ENCODE assay signal across 9 mouse cellular contexts in the genomic region with DNA sequence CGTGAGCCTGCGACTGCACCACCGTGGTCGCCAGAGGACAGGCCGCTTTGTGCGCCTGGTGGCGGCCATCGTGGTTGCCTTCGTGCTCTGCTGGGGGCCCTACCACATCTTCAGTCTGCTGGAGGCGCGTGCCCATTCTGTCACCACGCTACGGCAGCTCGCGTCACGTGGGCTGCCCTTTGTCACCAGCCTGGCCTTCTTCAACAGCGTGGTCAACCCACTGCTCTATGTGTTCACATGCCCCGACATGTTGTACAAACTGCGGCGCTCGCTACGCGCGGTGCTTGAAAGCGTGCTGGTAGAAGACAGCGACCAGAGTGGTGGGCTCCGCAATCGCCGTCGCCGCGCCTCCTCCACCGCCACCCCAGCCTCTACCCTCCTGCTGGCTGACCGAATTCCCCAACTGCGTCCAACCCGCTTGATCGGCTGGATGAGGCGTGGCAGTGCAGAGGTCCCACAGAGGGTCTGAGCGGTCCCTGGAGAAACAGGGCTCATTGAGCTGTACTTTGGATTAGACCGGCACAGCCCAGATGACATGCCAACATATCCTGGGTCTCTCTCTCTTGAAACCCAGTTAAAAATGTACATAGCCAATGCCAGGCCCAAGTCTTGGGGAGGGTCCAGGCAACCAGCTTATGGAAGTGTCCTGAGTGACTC. TPM values are rescaled to one million over a fixed set of nuclear protein-coding genes. Genes with fewer than 3 reads are reported as not detected.
DNase-seq lines count a peak whose midpoint lies in the region; ATAC-seq and TF ChIP-seq lines count a peak whose summit lies in the region.
"Had no signal": no experiment of that assay in that cellular context is flagged by ENCODE, and none has a peak within 500 bp of the region (broad histone marks: within the 10 kb centered on the region; RNA-seq: fewer than 3 reads in every experiment).

No protein-coding gene starts in this region.

- TF ChIP-seq POLR2A in myocyte (IDR thresholded peaks at IDR 0.05; ENCODE audit: insufficient read length, low read depth): peak; percentile 5

- H3K9ac ChIP-seq in heart, embryonic 13.5 days: peak overlapping the region; percentile 77
- H3K9ac ChIP-seq in ES-E14 (ENCODE audit: insufficient read depth, low read depth, low read length, poor library complexity, severe bottlenecking): peak overlapping the region; percentile 67
- peak overlapping the region; percentile 74 for H3K9ac ChIP-seq in embryonic facial prominence, embryonic 13.5 days

- peaks cover 2% of the 10 kb centered on the region for H3K79me2 ChIP-seq in myocyte (ENCODE audit: control insufficient read depth, insufficient read depth)

- peaks cover 43% of the 10 kb centered on the region for H3K36me3 ChIP-seq in heart, embryonic 13.5 days
- H3K36me3 ChIP-seq in ES-E14 (ENCODE audit: control insufficient read depth, insufficient read depth, low read length, poor library complexity, severe bottlenecking): peaks cover 35% of the 10 kb centered on the region
- peaks cover 38% of the 10 kb centered on the region for H3K36me3 ChIP-seq in embryonic facial prominence, embryonic 13.5 days
- H3K36me3 ChIP-seq in myocyte (ENCODE audit: control insufficient read depth, insufficient read depth): peaks cover 19% of the 10 kb centered on the region

- peaks cover 8% of the 10 kb centered on the region for H3K27me3 ChIP-seq in heart, embryonic 13.5 days (replicated peaks)
- H3K27me3 ChIP-seq in embryonic facial prominence, embryonic 13.5 days: no peaks in the 10 kb centered on the region
- H3K27me3 ChIP-seq in myocyte (ENCODE audit: control insufficient read depth, insufficient read depth, insufficient read length): no peaks in the 10 kb centered on the region

- no peak overlapping the region for H3K27ac ChIP-seq in heart, embryonic 13.5 days (replicated peaks)
- H3K27ac ChIP-seq in ES-E14 (ENCODE audit: insufficient read depth, low read depth, low read length, poor library complexity, severe bottlenecking): peak overlapping the region; percentile 3; the same call in 1 of the 2 replicates
- no peak overlapping the region for H3K27ac ChIP-seq in embryonic facial prominence, embryonic 13.5 days

- in situ Hi-C loops in ES-E14 (cut with MboI; ENCODE audit: low sequenced_read_pairs in 2 of 2, unreplicated experiment in 2 of 2): no loop called here

- no peak overlapping the region for H3ac ChIP-seq in myocyte (ENCODE audit: control insufficient read depth, insufficient read length)

- no peaks in the 10 kb centered on the region for H3K9me3 ChIP-seq in heart, embryonic 13.5 days
- H3K9me3 ChIP-seq in ES-E14 (ENCODE audit: control insufficient read depth, insufficient read depth, low read depth, low read length): no peaks in the 10 kb centered on the region
- no peaks in the 10 kb centered on the region for H3K9me3 ChIP-seq in embryonic facial prominence, embryonic 13.5 days

- peaks cover 20% of the 10 kb centered on the region for H3K4me1 ChIP-seq in heart, embryonic 13.5 days
- H3K4me1 ChIP-seq in ES-E14 (ENCODE audit: control insufficient read depth in 2 of 2, insufficient read depth in 2 of 2, low read length in 2 of 2, poor library complexity in 1 of 2): peaks cover 2 to 10% of the 10 kb centered on the region in 2 experiments; a peak in 2 of 4 replicates
- peaks cover 9% of the 10 kb centered on the region; the same call in 1 of the 2 replicates for H3K4me1 ChIP-seq in embryonic facial prominence, embryonic 13.5 days

- H3K4me3 ChIP-seq in heart, embryonic 13.5 days: peak overlapping the region; percentile 48
- H3K4me3 ChIP-seq in ES-E14 (ENCODE audit: insufficient read depth in 1 of 2, low read depth in 1 of 2, low read length in 2 of 2, poor library complexity in 1 of 2, severe bottlenecking in 1 of 2) (peak overlapping the region; percentile 47 to 59), myocyte (no peak overlapping the region)
- H3K4me3 ChIP-seq in embryonic facial prominence, embryonic 13.5 days: peak overlapping the region; percentile 47

- WGBS in heart, embryonic 13.5 days: 4% methylated on average over 40 of the region's 40 CpGs
- WGBS in embryonic facial prominence, embryonic 13.5 days: 2% methylated on average over 40 of the region's 40 CpGs

- peak overlapping the region; percentile 83 for H3K4me2 ChIP-seq in heart, embryonic 13.5 days
- H3K4me2 ChIP-seq in embryonic facial prominence, embryonic 13.5 days: peak overlapping the region; percentile 92
- H3K4me2 ChIP-seq in myocyte (ENCODE audit: low read depth): no peak overlapping the region

- 0 out of 2 replicates have a peak, but pooled peaks have one; percentile 10 for ATAC-seq in heart, embryonic 13.5 days (ENCODE audit: extremely low read depth, insufficient number of reproducible peaks, low FRiP score, low TSS enrichment)
- peak; percentile 68 for ATAC-seq in embryonic facial prominence, embryonic 13.5 days (ENCODE audit: insufficient number of reproducible peaks, insufficient read depth, low FRiP score, low TSS enrichment, low read depth)

- DNase-seq in heart, postnatal 4 days: no peak
- no peak for DNase-seq in ES-E14 (ENCODE audit: low read depth, low spot score)
- DNase-seq in kidney, postnatal 14 days: peak; percentile 19
- DNase-seq in spleen, postnatal 36 days (ENCODE audit: low spot score in 2 of 2): no peak
- no peak for DNase-seq in thymus, postnatal 36 days

TF ChIP-seq in ES-E14, 5 proteins besides CTCF, POLR2A, EP300 and RAD21:
- TF ChIP-seq CHD2 (IDR thresholded peaks at IDR 0.05; ENCODE audit: low read depth, low read length) (0 out of 2 replicates have a peak, but pooled peaks have one; percentile 30), MAFK (IDR thresholded peaks at IDR 0.05; ENCODE audit: insufficient read depth, low read depth, low read length) (no peak), ZNF384 (IDR thresholded peaks at IDR 0.05; ENCODE audit: low read depth, low read length) (no peak)
TF ChIP-seq in ES-E14: peak in this region for 1.

TF ChIP-seq in myocyte, 11 proteins besides CTCF, POLR2A, EP300 and RAD21:
- TF ChIP-seq MYOD1 (IDR thresholded peaks at IDR 0.05; ENCODE audit: control insufficient read depth in 1 of 3, insufficient read length in 2 of 3, low read depth in 2 of 3): no peak
- TF ChIP-seq POLR2AphosphoS2 (IDR thresholded peaks at IDR 0.05; ENCODE audit: insufficient read length, low read depth): peak; percentile 84

RNA-seq across cellular contexts. Expression of a gene that starts 4.0 kb away (rescaled TPM):
- 0.11 TPM in 1 of 2 replicates, not detected in the other for polyA plus RNA-seq in heart, embryonic 13.5 days (2015; fragmentation: Nextera tagmentation; extraction: Ambion mirVana)
- total RNA-seq in heart, postnatal 4 days (2021): under 1 TPM; 0.09 to 0.12 TPM
- 0.67 and 1.1 TPM in 2 replicates for total RNA-seq in ES-E14 (2012; rRNA removed)
- 0.10 TPM in 1 of 2 replicates, not detected in the other for polyA plus RNA-seq in embryonic facial prominence, embryonic 13.5 days (2015; fragmentation: Nextera tagmentation; extraction: Ambion mirVana)
- 0.10 TPM for polyA plus RNA-seq in myocyte (2012; fragmentation: generic; extraction: Trizol)

RNA-seq across cellular contexts. Expression of a gene that starts 8.1 kb away (rescaled TPM):
- polyA plus RNA-seq in heart, embryonic 13.5 days (2015; fragmentation: Nextera tagmentation; extraction: Ambion mirVana): 18.8 and 19.9 TPM in 2 replicates
- 10 to 100 TPM; 10.6 to 11.3 TPM for total RNA-seq in heart, postnatal 4 days (2021)
- 25.7 and 29.1 TPM in 2 replicates for total RNA-seq in ES-E14 (2012; rRNA removed)
- polyA plus RNA-seq in embryonic facial prominence, embryonic 13.5 days (2015; fragmentation: Nextera tagmentation; extraction: Ambion mirVana): 27.4 and 31.6 TPM in 2 replicates
- polyA plus RNA-seq in myocyte (2012; fragmentation: generic; extraction: Trizol): 33.1 TPM

RNA-seq across cellular contexts. Expression of a gene that starts 20.5 kb away (rescaled TPM):
- polyA plus RNA-seq in heart, embryonic 13.5 days (2015; fragmentation: Nextera tagmentation; extraction: Ambion mirVana): 0.08 TPM in 1 of 2 replicates, not detected in the other
- total RNA-seq in heart, postnatal 4 days (2021): not detected
- total RNA-seq in ES-E14 (2012; rRNA removed): 0.09 TPM in 1 of 2 replicates, not detected in the other
- polyA plus RNA-seq in embryonic facial prominence, embryonic 13.5 days (2015; fragmentation: Nextera tagmentation; extraction: Ambion mirVana): not detected in 2 replicates
- 0.05 TPM for polyA plus RNA-seq in myocyte (2012; fragmentation: generic; extraction: Trizol)
- total RNA-seq: left cerebral cortex, adult 18-20 months had no signal

RNA-seq across cellular contexts. Expression of a gene that starts 33.5 kb away (rescaled TPM):
- 0.15 TPM in 1 of 2 replicates, not detected in the other for polyA plus RNA-seq in heart, embryonic 13.5 days (2015; fragmentation: Nextera tagmentation; extraction: Ambion mirVana)
- total RNA-seq in heart, postnatal 4 days (2021): not detected
- total RNA-seq in ES-E14 (2012; rRNA removed): 6.2 and 8.3 TPM in 2 replicates
- not detected in 2 replicates for polyA plus RNA-seq in embryonic facial prominence, embryonic 13.5 days (2015; fragmentation: Nextera tagmentation; extraction: Ambion mirVana)
- 0.30 TPM for polyA plus RNA-seq in myocyte (2012; fragmentation: generic; extraction: Trizol)
- total RNA-seq: left cerebral cortex, adult 18-20 months had no signal

RNA-seq across cellular contexts. Expression of a gene that starts 45.9 kb away (rescaled TPM):
- 30.3 TPM in 2 replicates for polyA plus RNA-seq in heart, embryonic 13.5 days (2015; fragmentation: Nextera tagmentation; extraction: Ambion mirVana)
- 100 to 1,000 TPM; 214 to 232 TPM for total RNA-seq in heart, postnatal 4 days (2021)
- total RNA-seq in ES-E14 (2012; rRNA removed): 121 and 146 TPM in 2 replicates
- 45.3 and 47.5 TPM in 2 replicates for polyA plus RNA-seq in embryonic facial prominence, embryonic 13.5 days (2015; fragmentation: Nextera tagmentation; extraction: Ambion mirVana)
- polyA plus RNA-seq in myocyte (2012; fragmentation: generic; extraction: Trizol): 222 TPM
